ENCODE assay signal across 8 mouse cellular contexts in genomic region chr11:6275094-6275484, GRCm38 (mm10). TPM values are rescaled to one million over a fixed set of nuclear protein-coding genes. Genes with fewer than 3 reads are reported as not detected.
A peak's percentile ranks its signal among the peaks of the same experiment; 100 is the strongest.
DNase-seq lines count a peak whose midpoint lies in the region; ATAC-seq and TF ChIP-seq lines count a peak whose summit lies in the region.

No protein-coding gene starts in this region.

- H3K27me3 ChIP-seq in heart, embryonic 12.5 days (replicated peaks): no peaks in the 10 kb centered on the region
- no peaks in the 10 kb centered on the region for H3K27me3 ChIP-seq in ES-Bruce4 (ENCODE audit: control insufficient read depth, insufficient read depth, low read length, poor library complexity, severe bottlenecking)
- no peaks in the 10 kb centered on the region for H3K27me3 ChIP-seq in liver, postnatal 0 days (ENCODE audit: insufficient read depth, low read length)

- H3K36me3 ChIP-seq in heart, embryonic 12.5 days: peaks cover 28% of the 10 kb centered on the region
- H3K36me3 ChIP-seq in ES-Bruce4 (ENCODE audit: control insufficient read depth, insufficient read depth, low read length, poor library complexity, severe bottlenecking): peaks cover 7% of the 10 kb centered on the region; the same call in 1 of the 2 replicates
- peaks cover 8% of the 10 kb centered on the region; the same call in 1 of the 2 replicates for H3K36me3 ChIP-seq in liver, postnatal 0 days (replicated peaks; ENCODE audit: insufficient read depth, low read length)

- peaks cover 17% of the 10 kb centered on the region for H3K4me1 ChIP-seq in heart, embryonic 12.5 days (replicated peaks)
- H3K4me1 ChIP-seq in ES-Bruce4 (ENCODE audit: control insufficient read depth, insufficient read depth, low read length): no peaks in the 10 kb centered on the region
- peaks cover 17% of the 10 kb centered on the region for H3K4me1 ChIP-seq in liver, postnatal 0 days (ENCODE audit: insufficient read depth)

- ATAC-seq in heart, embryonic 12.5 days (ENCODE audit: insufficient number of reproducible peaks, low FRiP score): no peak; the same call in 1 of the 2 replicates
- ATAC-seq in granulocyte monocyte progenitor cell, adult 5-6 weeks (replicated peaks; ENCODE audit: poor library complexity, severe bottlenecking): peak; percentile 29
- peak; percentile 47 for ATAC-seq in liver, postnatal 0 days
- ATAC-seq in megakaryocyte progenitor cell, adult 5-6 weeks (replicated peaks; ENCODE audit: poor library complexity): no peak

- H3K27ac ChIP-seq in heart, embryonic 12.5 days (ENCODE audit: poor library complexity, severe bottlenecking): no peak overlapping the region
- H3K27ac ChIP-seq in ES-Bruce4 (ENCODE audit: insufficient read depth, low read length): no peak overlapping the region
- peak overlapping the region; percentile 76 for H3K27ac ChIP-seq in liver, postnatal 0 days (ENCODE audit: low read depth)

- peak overlapping the region; percentile 94 for H3K4me3 ChIP-seq in heart, embryonic 12.5 days
- H3K4me3 ChIP-seq in ES-Bruce4 (ENCODE audit: low read depth, low read length): peak overlapping the region; percentile 16; the same call in 1 of the 2 replicates
- H3K4me3 ChIP-seq in liver, postnatal 0 days (ENCODE audit: low read depth, low read length): peak overlapping the region; percentile 91

- TF ChIP-seq EP300 in ES-Bruce4 (IDR thresholded peaks at IDR 0.05; ENCODE audit: insufficient read depth, low read depth, low read length): no peak
- TF ChIP-seq EP300 in liver, postnatal 0 days (IDR thresholded peaks at IDR 0.05; ENCODE audit: low read depth): no peak

- TF ChIP-seq POLR2A in ES-Bruce4 (IDR thresholded peaks at IDR 0.05; ENCODE audit: insufficient read depth, low read length): no peak

- 0 out of 2 replicates have a peak overlapping the region, but pooled peaks have one; percentile 53 for H3K9ac ChIP-seq in heart, embryonic 12.5 days
- H3K9ac ChIP-seq in ES-Bruce4 (ENCODE audit: low read depth, poor library complexity, severe bottlenecking): no peak overlapping the region
- H3K9ac ChIP-seq in liver, postnatal 0 days (replicated peaks): peak overlapping the region; percentile 90

- no peak for DNase-seq in heart, adult 8-10 months (ENCODE audit: low spot score)
- no peak for DNase-seq in liver, postnatal 0 days
- DNase-seq in c-Kit-positive CD71-positive TER-119-positive erythroid progenitor cells, embryonic 14.5 days (ENCODE audit: low spot score): no peak
- DNase-seq in MN1 (ENCODE audit: low spot score): no peak

- peak overlapping the region; percentile 90 for H3K4me2 ChIP-seq in heart, embryonic 12.5 days
- H3K4me2 ChIP-seq in liver, postnatal 0 days (ENCODE audit: low read depth, low read length): peak overlapping the region; percentile 99

- whole genome bisulfite sequencing in heart, embryonic 12.5 days: 26% methylated on average over 7 of the region's 7 CpGs
- 32% methylated on average over 7 of the region's 7 CpGs for WGBS in liver, postnatal 0 days (ENCODE audit: insufficient replicate concordance)

- peaks cover 1% of the 10 kb centered on the region; the same call in 1 of the 2 replicates for H3K9me3 ChIP-seq in heart, embryonic 12.5 days (replicated peaks)
- H3K9me3 ChIP-seq in ES-Bruce4 (replicated peaks; ENCODE audit: control insufficient read depth, insufficient read depth, low read length, poor library complexity, severe bottlenecking): peaks cover 3% of the 10 kb centered on the region; the same call in 1 of the 2 replicates
- no peaks in the 10 kb centered on the region for H3K9me3 ChIP-seq in liver, postnatal 0 days (ENCODE audit: low read length)

- TF ChIP-seq CTCF in ES-Bruce4 (IDR thresholded peaks at IDR 0.05; ENCODE audit: low read depth, low read length): no peak
- TF ChIP-seq CTCF in liver, postnatal 0 days (IDR thresholded peaks at IDR 0.05; ENCODE audit: low read depth): no peak

RNA-seq across cellular contexts. Expression of gene Tmed4, which starts 0.4 kb away (rescaled TPM):
- 85.4 and 87.9 TPM in 2 replicates for polyA plus RNA-seq in heart, embryonic 12.5 days (2016; fragmentation: Nextera tagmentation; extraction: Ambion mirVana)
- total RNA-seq in heart, adult 8-10 months (2022): 100 to 1,000 TPM in 2 of 4 experiments, 10 to 100 TPM in 2; 96.9 to 111 (median 102) TPM
- polyA plus RNA-seq in ES-Bruce4 (2011; ENCODE audit: insufficient read depth, insufficient read length, low read depth, missing spikeins): 38.5 and 41.5 TPM in 2 replicates
- 41.8 and 47.2 TPM in 2 replicates for total RNA-seq in granulocyte monocyte progenitor cell, adult 5-6 weeks (2014; fragmentation: Nextera tagmentation)
- total RNA-seq in granulocyte monocyte progenitor cell, adult 5-6 weeks (2017): 39.8 and 50.5 TPM in 2 replicates
- 83.4 and 91.5 TPM in 2 replicates for polyA plus RNA-seq in liver, postnatal 0 days (2015; fragmentation: Nextera tagmentation; extraction: Ambion mirVana)
- 54.5 and 60.0 TPM in 2 replicates for total RNA-seq in megakaryocyte progenitor cell, adult 5-6 weeks (2015)
- 54.8 and 63.7 TPM in 2 replicates for total RNA-seq in megakaryocyte progenitor cell, adult 5-6 weeks (2017)

RNA-seq across cellular contexts. Expression of gene Ddx56, which starts 7.5 kb away (rescaled TPM):
- polyA plus RNA-seq in heart, embryonic 12.5 days (2016; fragmentation: Nextera tagmentation; extraction: Ambion mirVana): 64.2 and 67.1 TPM in 2 replicates
- total RNA-seq in heart, adult 8-10 months (2022): 10 to 100 TPM; 22.6 to 23.5 (median 23.0) TPM
- polyA plus RNA-seq in ES-Bruce4 (2011; ENCODE audit: insufficient read depth, insufficient read length, low read depth, missing spikeins): 60.4 and 62.7 TPM in 2 replicates
- 41.7 and 50.7 TPM in 2 replicates for total RNA-seq in granulocyte monocyte progenitor cell, adult 5-6 weeks (2014; fragmentation: Nextera tagmentation)
- total RNA-seq in granulocyte monocyte progenitor cell, adult 5-6 weeks (2017): 49.0 and 51.7 TPM in 2 replicates
- polyA plus RNA-seq in liver, postnatal 0 days (2015; fragmentation: Nextera tagmentation; extraction: Ambion mirVana): 32.5 and 33.8 TPM in 2 replicates
- total RNA-seq in megakaryocyte progenitor cell, adult 5-6 weeks (2015): 34.7 and 44.6 TPM in 2 replicates
- total RNA-seq in megakaryocyte progenitor cell, adult 5-6 weeks (2017): 44.6 and 51.4 TPM in 2 replicates

RNA-seq across cellular contexts. Expression of gene Ogdh, which starts 16.3 kb away (rescaled TPM):
- 284 and 289 TPM in 2 replicates for polyA plus RNA-seq in heart, embryonic 12.5 days (2016; fragmentation: Nextera tagmentation; extraction: Ambion mirVana)
- total RNA-seq in heart, adult 8-10 months (2022): 1,000 to 10,000 TPM; 1,901 to 2,083 (median 1,945) TPM
- 75.7 and 77.6 TPM in 2 replicates for polyA plus RNA-seq in ES-Bruce4 (2011; ENCODE audit: insufficient read depth, insufficient read length, low read depth, missing spikeins)
- total RNA-seq in granulocyte monocyte progenitor cell, adult 5-6 weeks (2014; fragmentation: Nextera tagmentation): 144 and 151 TPM in 2 replicates
- total RNA-seq in granulocyte monocyte progenitor cell, adult 5-6 weeks (2017): 91.3 and 116 TPM in 2 replicates
- polyA plus RNA-seq in liver, postnatal 0 days (2015; fragmentation: Nextera tagmentation; extraction: Ambion mirVana): 48.0 and 50.1 TPM in 2 replicates
- 110 and 113 TPM in 2 replicates for total RNA-seq in megakaryocyte progenitor cell, adult 5-6 weeks (2015)
- total RNA-seq in megakaryocyte progenitor cell, adult 5-6 weeks (2017): 84.7 and 91.1 TPM in 2 replicates

RNA-seq across cellular contexts. Expression of gene Npc1l1, which starts 45.1 kb away (rescaled TPM):
- polyA plus RNA-seq in heart, embryonic 12.5 days (2016; fragmentation: Nextera tagmentation; extraction: Ambion mirVana): 0.05 TPM in 1 of 2 replicates, not detected in the other
- total RNA-seq in heart, adult 8-10 months (2022): under 1 TPM in 1 of 4 experiments, not detected in 3; 0.06 TPM
- polyA plus RNA-seq in ES-Bruce4 (2011; ENCODE audit: insufficient read depth, insufficient read length, low read depth, missing spikeins): 0.45 and 0.75 TPM in 2 replicates
- total RNA-seq in granulocyte monocyte progenitor cell, adult 5-6 weeks (2014; fragmentation: Nextera tagmentation): not detected in 2 replicates
- total RNA-seq in granulocyte monocyte progenitor cell, adult 5-6 weeks (2017): not detected in 2 replicates
- not detected in 2 replicates for polyA plus RNA-seq in liver, postnatal 0 days (2015; fragmentation: Nextera tagmentation; extraction: Ambion mirVana)
- not detected in 2 replicates for total RNA-seq in megakaryocyte progenitor cell, adult 5-6 weeks (2015)
- total RNA-seq in megakaryocyte progenitor cell, adult 5-6 weeks (2017): not detected in 2 replicates

Comparison
In these comparisons a context has a peak if more than half of its experiments do, and no peak if none do; other contexts are left out.
1. ATAC-seq: peak in granulocyte monocyte progenitor cell, adult 5-6 weeks (single experiment) and liver, postnatal 0 days (single experiment); none in heart, embryonic 12.5 days (single experiment) and megakaryocyte progenitor cell, adult 5-6 weeks (single experiment).
2. H3K4me3 ChIP-seq: peak in every context shown above with its lines; median percentile 94 in heart, embryonic 12.5 days; 91 in liver, postnatal 0 days; 16 in ES-Bruce4.
3. RNA of gene Ogdh, which starts 16.3 kb away (total RNA-seq): 1,901 to 2,083 TPM in heart, adult 8-10 months; 91.3 to 151 TPM in granulocyte monocyte progenitor cell, adult 5-6 weeks and 84.7 to 113 TPM in megakaryocyte progenitor cell, adult 5-6 weeks; every median in the first group is over 10 times any median in the second.